Mouse (Mus musculus) left cerebral cortex, postnatal 36 days (tissue): ENCODE results near the gene Mug1. TPM values are rescaled to one million over a fixed set of nuclear protein-coding genes. Genes with fewer than 3 reads are reported as not detected.
"Not testable (repeated sequence)": the region's sequence is repeated elsewhere in the genome, so short reads cannot be mapped to it uniquely, and the experiment has no call there.

Experiments
- DNase-seq, 2 experiments: peaks; one replicate each; pipeline ENCODE4 v3.0.0; 2021 to 2022; ENCODE audit warnings: low spot score in 2 of 2, mixed read lengths in 1 of 2
- intact Hi-C: fragments of 180-260 bp; cut with DNase I; formaldehyde crosslinking; loops from one replicate; pipeline ENCODE4 v1.15.1; 2025
- total RNA-seq, 2 experiments: library from RNA; stranded (reverse); gene quantifications; 2 replicates each; pipeline ENCODE4 v1.2.3; 2021

Gene Mug1
- total RNA-seq: not detected

GRCm38 (mm10) chr6:121838271-121838670 is at the start of gene Mug1:
TSS of gene Mug1 (plus strand) at chr6:121838541.
- intact Hi-C loops: not testable (repeated sequence)

GRCm38 (mm10) chr6:121828034-121828433 is 10.3 kb upstream of the Mug1 start:
- intact Hi-C loops: no loop called here
- DNase-seq: no peak

More at GRCm38 (mm10) chr6:121838271-121838670, at the start of gene Mug1:
- not testable (repeated sequence) for DNase-seq

GRCm38 (mm10) chr6:121836361-121836760 is 2.0 kb upstream of the Mug1 start:
- no peak for DNase-seq
- intact Hi-C loops: no loop called here

- intact Hi-C loops: no loop called here
- DNase-seq: no peak
Observed at GRCm38 (mm10) chr6:121848378-121848777, 10.0 kb downstream of the Mug1 start.

Other genes with a start within 250 kb of the Mug1 start
- 1 to 10 TPM; 1.8 to 2.9 TPM for gene A2m, start 203.2 kb upstream of the Mug1 start, total RNA-seq
- not detected for gene Gm7298, start 105.6 kb upstream of the Mug1 start, total RNA-seq
- not detected for gene Mug2, start 168.2 kb downstream of the Mug1 start, total RNA-seq